ENCODE assay signal across 17 mouse cellular contexts in genomic region chr1:180362844-180363243, GRCm38 (mm10). TPM values are rescaled to one million over a fixed set of nuclear protein-coding genes. Genes with fewer than 3 reads are reported as not detected.
DNase-seq lines count a peak whose midpoint lies in the region; ATAC-seq and TF ChIP-seq lines count a peak whose summit lies in the region.
"Had no signal": no experiment of that assay in that cellular context is flagged by ENCODE, and none has a peak within 500 bp of the region (broad histone marks: within the 10 kb centered on the region; RNA-seq: fewer than 3 reads in every experiment).

No protein-coding gene starts in this region.

- no peak for TF ChIP-seq EP300 in heart, adult 2 months (IDR thresholded peaks at IDR 0.05; ENCODE audit: insufficient read depth, low read depth, low read length)
- no peak for TF ChIP-seq EP300 in liver, postnatal 0 days (IDR thresholded peaks at IDR 0.05; ENCODE audit: low read depth)
- TF ChIP-seq EP300 in stomach, postnatal 0 days (optimal IDR thresholded peaks at IDR 0.05), result no peak

- H3K4me3 ChIP-seq in heart, adult 2 months, result no peak overlapping the region
- H3K4me3 ChIP-seq in hindbrain, embryonic 15.5 days, result no peak overlapping the region
- H3K4me3 ChIP-seq in hindbrain, embryonic 12.5 days, result no peak overlapping the region
- no peak overlapping the region for H3K4me3 ChIP-seq in liver, adult 2 months (ENCODE audit: insufficient read depth, low read depth, low read length)
- no peak overlapping the region for H3K4me3 ChIP-seq in liver, postnatal 0 days (ENCODE audit: low read depth, low read length)
- no peak overlapping the region for H3K4me3 ChIP-seq in stomach, embryonic 15.5 days (replicated peaks)
- no peak overlapping the region for H3K4me3 ChIP-seq in stomach, postnatal 0 days (ENCODE audit: low read depth, low read length)
- H3K4me3 ChIP-seq: embryonic facial prominence, embryonic 15.5 days; left cerebral cortex, adult 2 months; midbrain, embryonic 13.5 days had no signal

- H3K27me3 ChIP-seq in heart, adult 2 months (ENCODE audit: control insufficient read depth, insufficient read depth, low read length), result no peaks in the 10 kb centered on the region
- H3K27me3 ChIP-seq in hindbrain, embryonic 15.5 days, result no peaks in the 10 kb centered on the region
- no peaks in the 10 kb centered on the region for H3K27me3 ChIP-seq in hindbrain, embryonic 12.5 days
- H3K27me3 ChIP-seq in liver, adult 2 months (ENCODE audit: control insufficient read depth, insufficient read depth, low read length), result no peaks in the 10 kb centered on the region
- no peaks in the 10 kb centered on the region for H3K27me3 ChIP-seq in liver, postnatal 0 days (ENCODE audit: insufficient read depth, low read length)
- H3K27me3 ChIP-seq in stomach, embryonic 15.5 days (replicated peaks), result no peaks in the 10 kb centered on the region
- no peaks in the 10 kb centered on the region for H3K27me3 ChIP-seq in stomach, postnatal 0 days (ENCODE audit: control insufficient read depth, insufficient read depth, low read length)
- H3K27me3 ChIP-seq: CH12.LX; embryonic facial prominence, embryonic 15.5 days; midbrain, embryonic 13.5 days had no signal

- 48% methylated on average over 5 of the region's 5 CpGs for WGBS in heart, adult 2 months
- WGBS in hindbrain, embryonic 15.5 days, result 81% methylated on average over 5 of the region's 5 CpGs
- 76% methylated on average over 5 of the region's 5 CpGs for WGBS in hindbrain, embryonic 12.5 days
- 74% methylated on average over 5 of the region's 5 CpGs for WGBS in liver, adult 2 months
- WGBS in liver, postnatal 0 days (ENCODE audit: insufficient replicate concordance), result 59% methylated on average over 5 of the region's 5 CpGs
- 71% methylated on average over 5 of the region's 5 CpGs for WGBS in stomach, embryonic 15.5 days
- 75% methylated on average over 5 of the region's 5 CpGs for WGBS in stomach, postnatal 0 days

- intact Hi-C loops in heart, adult 2 months (cut with DNase I), result no loop called here

- peaks cover 36% of the 10 kb centered on the region for H3K4me1 ChIP-seq in heart, adult 2 months (ENCODE audit: control insufficient read depth, insufficient read depth, low read length)
- peaks cover 49% of the 10 kb centered on the region for H3K4me1 ChIP-seq in hindbrain, embryonic 15.5 days (replicated peaks)
- peaks cover 26% of the 10 kb centered on the region for H3K4me1 ChIP-seq in hindbrain, embryonic 12.5 days
- H3K4me1 ChIP-seq in liver, adult 2 months (ENCODE audit: control insufficient read depth, insufficient read depth, low read length), result peaks cover 2% of the 10 kb centered on the region
- peaks cover 37% of the 10 kb centered on the region for H3K4me1 ChIP-seq in liver, postnatal 0 days (ENCODE audit: insufficient read depth)
- H3K4me1 ChIP-seq in stomach, embryonic 15.5 days, result peaks cover 42% of the 10 kb centered on the region
- H3K4me1 ChIP-seq in stomach, postnatal 0 days (replicated peaks; ENCODE audit: control insufficient read depth, insufficient read depth), result peaks cover 6% of the 10 kb centered on the region; the same call in 1 of the 2 replicates

- peaks cover 5% of the 10 kb centered on the region; the same call in 1 of the 2 replicates for H3K79me2 ChIP-seq in heart, adult 2 months (replicated peaks; ENCODE audit: control insufficient read depth, insufficient read depth, low read length)
- no peaks in the 10 kb centered on the region; the same call in 1 of the 2 replicates for H3K79me2 ChIP-seq in liver, adult 2 months (ENCODE audit: control insufficient read depth, insufficient read depth, low read length)

- no peaks in the 10 kb centered on the region for H3K9me3 ChIP-seq in hindbrain, embryonic 15.5 days
- no peaks in the 10 kb centered on the region for H3K9me3 ChIP-seq in hindbrain, embryonic 12.5 days (replicated peaks)
- no peaks in the 10 kb centered on the region for H3K9me3 ChIP-seq in liver, postnatal 0 days (ENCODE audit: low read length)
- H3K9me3 ChIP-seq in stomach, embryonic 15.5 days, result no peaks in the 10 kb centered on the region
- H3K9me3 ChIP-seq in stomach, postnatal 0 days (ENCODE audit: control insufficient read depth, low read length), result no peaks in the 10 kb centered on the region
- H3K9me3 ChIP-seq: embryonic facial prominence, embryonic 15.5 days; midbrain, embryonic 13.5 days had no signal

- no peak for TF ChIP-seq CTCF in heart, adult 2 months (IDR thresholded peaks at IDR 0.05)
- no peak for TF ChIP-seq CTCF in liver, adult 2 months (IDR thresholded peaks at IDR 0.05; ENCODE audit: low read depth, low read length)
- no peak for TF ChIP-seq CTCF in liver, postnatal 0 days (IDR thresholded peaks at IDR 0.05; ENCODE audit: low read depth)
- no peak for TF ChIP-seq CTCF in stomach, postnatal 0 days (IDR thresholded peaks at IDR 0.05; ENCODE audit: low read depth)

- no peak for TF ChIP-seq POLR2A in heart, adult 2 months (IDR thresholded peaks at IDR 0.05; ENCODE audit: insufficient read depth, low read depth, low read length)
- TF ChIP-seq POLR2A in liver, adult 2 months (IDR thresholded peaks at IDR 0.05; ENCODE audit: extremely low read depth, insufficient read depth, low read length), result no peak

- no peak overlapping the region for H3K9ac ChIP-seq in heart, adult 2 months (ENCODE audit: low read depth, low read length)
- no peak overlapping the region for H3K9ac ChIP-seq in hindbrain, embryonic 15.5 days
- no peak overlapping the region for H3K9ac ChIP-seq in hindbrain, embryonic 12.5 days
- H3K9ac ChIP-seq in liver, adult 2 months (ENCODE audit: low read depth, low read length), result no peak overlapping the region
- no peak overlapping the region for H3K9ac ChIP-seq in liver, postnatal 0 days (replicated peaks)
- no peak overlapping the region for H3K9ac ChIP-seq in stomach, embryonic 15.5 days
- H3K9ac ChIP-seq in stomach, postnatal 0 days (ENCODE audit: low read length), result no peak overlapping the region
- H3K9ac ChIP-seq: embryonic facial prominence, embryonic 15.5 days; midbrain, embryonic 13.5 days had no signal

- ATAC-seq in hindbrain, embryonic 15.5 days (ENCODE audit: low FRiP score, low read depth), result no peak
- ATAC-seq in hindbrain, embryonic 12.5 days (ENCODE audit: low FRiP score), result no peak
- no peak for ATAC-seq in liver, postnatal 0 days
- ATAC-seq in stomach, embryonic 15.5 days (ENCODE audit: insufficient read depth, low FRiP score, low read depth), result no peak
- ATAC-seq in stomach, postnatal 0 days (ENCODE audit: low FRiP score, low TSS enrichment), result no peak
- ATAC-seq: midbrain, embryonic 13.5 days had no signal

- H3K36me3 ChIP-seq in heart, adult 2 months (ENCODE audit: control insufficient read depth, insufficient read depth, low read length), result peaks cover 17% of the 10 kb centered on the region
- no peaks in the 10 kb centered on the region for H3K36me3 ChIP-seq in hindbrain, embryonic 15.5 days
- no peaks in the 10 kb centered on the region for H3K36me3 ChIP-seq in hindbrain, embryonic 12.5 days
- H3K36me3 ChIP-seq in liver, adult 2 months (ENCODE audit: control insufficient read depth, insufficient read depth, low read length), result no peaks in the 10 kb centered on the region
- H3K36me3 ChIP-seq in liver, postnatal 0 days (replicated peaks; ENCODE audit: insufficient read depth, low read length), result no peaks in the 10 kb centered on the region
- no peaks in the 10 kb centered on the region for H3K36me3 ChIP-seq in stomach, embryonic 15.5 days
- no peaks in the 10 kb centered on the region for H3K36me3 ChIP-seq in stomach, postnatal 0 days (ENCODE audit: control insufficient read depth, insufficient read depth, low read length)
- H3K36me3 ChIP-seq: embryonic facial prominence, embryonic 15.5 days; midbrain, embryonic 13.5 days had no signal

- H3K27ac ChIP-seq in heart, adult 2 months, result peak overlapping the region; percentile 62
- 0 out of 2 replicates have a peak overlapping the region, but pooled peaks have one; percentile 97 for H3K27ac ChIP-seq in hindbrain, embryonic 15.5 days (replicated peaks)
- H3K27ac ChIP-seq in hindbrain, embryonic 12.5 days, result no peak overlapping the region
- peak overlapping the region; percentile 55 for H3K27ac ChIP-seq in liver, adult 2 months (replicated peaks; ENCODE audit: insufficient read depth, low read depth, low read length)
- no peak overlapping the region for H3K27ac ChIP-seq in liver, postnatal 0 days (ENCODE audit: low read depth)
- 0 out of 2 replicates have a peak overlapping the region, but pooled peaks have one; percentile 5 for H3K27ac ChIP-seq in stomach, embryonic 15.5 days
- H3K27ac ChIP-seq in stomach, postnatal 0 days (replicated peaks), result no peak overlapping the region
- H3K27ac ChIP-seq: embryonic facial prominence, embryonic 15.5 days; left cerebral cortex, adult 2 months had no signal

- no peak for DNase-seq in heart, adult 2 months
- no peak for DNase-seq in heart, adult 8-10 months (ENCODE audit: low spot score)
- no peak for DNase-seq in liver, adult 2 months (ENCODE audit: extremely low read depth, low read depth, low spot score)
- DNase-seq in liver, postnatal 0 days, result no peak
- DNase-seq in stomach, postnatal 0 days (ENCODE audit: low spot score), result no peak
- DNase-seq: adrenal gland, postnatal 14 days; gastrocnemius, postnatal 36 days; lung, postnatal 14 days; right cerebral cortex, postnatal 14 days; thymus, adult 18-20 months had no signal

- H3K4me2 ChIP-seq in hindbrain, embryonic 15.5 days, result no peak overlapping the region
- H3K4me2 ChIP-seq in hindbrain, embryonic 12.5 days (replicated peaks), result no peak overlapping the region
- H3K4me2 ChIP-seq in liver, postnatal 0 days (ENCODE audit: low read depth, low read length), result no peak overlapping the region
- no peak overlapping the region for H3K4me2 ChIP-seq in stomach, embryonic 15.5 days
- no peak overlapping the region for H3K4me2 ChIP-seq in stomach, postnatal 0 days (replicated peaks; ENCODE audit: low read depth)
- H3K4me2 ChIP-seq: embryonic facial prominence, embryonic 15.5 days; midbrain, embryonic 13.5 days had no signal

RNA-seq across cellular contexts. Expression of gene Itpkb, which starts 32.6 kb away (rescaled TPM):
- total RNA-seq in heart, adult 2 months (2021), result 10 to 100 TPM; 50.0 to 50.7 TPM
- polyA plus RNA-seq in heart, adult 2 months (2012; rRNA removed), result 21.5 and 29.9 TPM in 2 replicates
- 10 to 100 TPM; 40.9 to 59.4 (median 57.3) TPM for total RNA-seq in heart, adult 8-10 months (2022)
- polyA plus RNA-seq in hindbrain, embryonic 15.5 days (2015; fragmentation: Nextera tagmentation; extraction: Ambion mirVana), result 3.5 and 3.7 TPM in 2 replicates
- 7.7 and 8.3 TPM in 2 replicates for polyA plus RNA-seq in hindbrain, embryonic 12.5 days (2016; fragmentation: Nextera tagmentation; extraction: Ambion mirVana)
- 3.7 and 6.0 TPM in 2 replicates for total RNA-seq in liver, adult 2 months (2014; rRNA removed)
- polyA plus RNA-seq in liver, adult 2 months (2012; rRNA removed), result 2.2 and 2.7 TPM in 2 replicates
- 1.3 and 1.4 TPM in 2 replicates for polyA plus RNA-seq in liver, postnatal 0 days (2015; fragmentation: Nextera tagmentation; extraction: Ambion mirVana)
- 8.9 and 9.4 TPM in 2 replicates for polyA plus RNA-seq in stomach, embryonic 15.5 days (2015; fragmentation: Nextera tagmentation; extraction: Ambion mirVana)
- 3.7 and 4.0 TPM in 2 replicates for polyA plus RNA-seq in stomach, postnatal 0 days (2015; fragmentation: Nextera tagmentation; extraction: Ambion mirVana)

Comparison
In these comparisons a context has a peak if more than half of its experiments do, and no peak if none do; other contexts are left out.
1. H3K27ac ChIP-seq: peak in heart, adult 2 months (single experiment), hindbrain, embryonic 15.5 days (single experiment), liver, adult 2 months (single experiment) and stomach, embryonic 15.5 days (single experiment); none in hindbrain, embryonic 12.5 days (single experiment), liver, postnatal 0 days (single experiment) and stomach, postnatal 0 days (single experiment).